Comparison of ENCODE assay signal across 19 mouse cellular contexts in genomic region chr4:40486546-40486945, GRCm38 (mm10). TPM values are rescaled to one million over a fixed set of nuclear protein-coding genes. Genes with fewer than 3 reads are reported as not detected.
A peak's percentile ranks its signal among the peaks of the same experiment; 100 is the strongest.
DNase-seq lines count a peak whose midpoint lies in the region; TF ChIP-seq lines count a peak whose summit lies in the region.
"Had no signal": no experiment of that assay in that cellular context is flagged by ENCODE, and none has a peak within 500 bp of the region (broad histone marks: within the 10 kb centered on the region; RNA-seq: fewer than 3 reads in every experiment).

No protein-coding gene starts in this region.

- peak overlapping the region; percentile 37; the same call in 1 of the 2 replicates for H3K27ac ChIP-seq in left cerebral cortex, adult 2 months
- H3K27ac ChIP-seq: embryonic facial prominence, embryonic 10.5 days; heart, embryonic 10.5 days; hindbrain, embryonic 14.5 days had no signal

- intact Hi-C loops in left cerebral cortex, adult 2 months (cut with DNase I), result no loop called here
- intact Hi-C loops in left cerebral cortex, postnatal 10 days (cut with DNase I), result no loop called here

- TF ChIP-seq CTCF in left cerebral cortex, adult 2 months (IDR thresholded peaks at IDR 0.05), result no peak

- peak; percentile 39 to 45 for DNase-seq in frontal cortex, postnatal 36 days (ENCODE audit: low spot score in 2 of 2)
- no peak for DNase-seq in frontal cortex, postnatal 10 days (ENCODE audit: low spot score in 2 of 2)
- peak; percentile 24 to 40 for DNase-seq in left cerebral cortex, adult 2 months (ENCODE audit: extremely low spot score in 1 of 2, low spot score in 2 of 2)
- DNase-seq in left cerebral cortex, postnatal 10 days (ENCODE audit: extremely low spot score in 1 of 2, low spot score in 2 of 2), result no peak
- peak; percentile 34 to 49 for DNase-seq in right cerebral cortex, postnatal 10 days (ENCODE audit: low spot score in 2 of 2)
- no peak for DNase-seq in right cerebral cortex, postnatal 14 days
- DNase-seq in ovary, postnatal 14 days (ENCODE audit: low spot score), result no peak
- DNase-seq: adrenal gland, postnatal 14 days; cerebellum, adult 2 months; cerebellum, postnatal 10 days; gastrocnemius, postnatal 36 days; heart, adult 18-20 months; heart, postnatal 10 days had no signal

- H3K4me3 ChIP-seq in left cerebral cortex, adult 2 months, result no peak overlapping the region
- H3K4me3 ChIP-seq: embryonic facial prominence, embryonic 10.5 days; heart, embryonic 10.5 days had no signal

RNA-seq across cellular contexts. Expression of gene Tmem215, which starts 14.6 kb away (rescaled TPM):
- total RNA-seq in left cerebral cortex, adult 2 months (2021), result 10 to 100 TPM; 21.5 to 22.6 TPM
- total RNA-seq in left cerebral cortex, postnatal 10 days (2021), result 1 to 10 TPM; 8.4 to 9.2 TPM
- total RNA-seq: adrenal gland, adult 18-20 months; CH12.LX; gastrocnemius, adult 8-10 months; gastrocnemius, postnatal 36 days; heart, adult 18-20 months had no signal

Comparison
In these comparisons a context has a peak if more than half of its experiments do, and no peak if none do; other contexts are left out.
1. DNase-seq: peak in frontal cortex, postnatal 36 days (2 of 2), left cerebral cortex, adult 2 months (2 of 2) and right cerebral cortex, postnatal 10 days (2 of 2); none in frontal cortex, postnatal 10 days (0 of 2), left cerebral cortex, postnatal 10 days (0 of 2), right cerebral cortex, postnatal 14 days (single experiment) and ovary, postnatal 14 days (single experiment).